Mouse (Mus musculus) MEL (cell line): ENCODE data around the gene Ppfia1. TPM values are rescaled to one million over a fixed set of nuclear protein-coding genes. Genes with fewer than 3 reads are reported as not detected.

Experiments
- DNase-seq: peaks from one replicate; pipeline ENCODE4 v3.0.0; 2011; ENCODE audit warnings: low read depth, low spot score
- H3K27ac ChIP-seq: 2 replicates; pipeline ENCODE4 v1.5.1; 2012; ENCODE audit warnings: low read depth, mild to moderate bottlenecking, control low read depth, low read length, moderate library complexity; ENCODE audit not compliant: control insufficient read depth
- H3K27me3 ChIP-seq, 2 experiments: fragments of 150-350 bp in 1 of 2; sonication (generic) in 1 of 2; 2 replicates each; pipeline ENCODE4 v1.6.1; 2012; ENCODE audit warnings: low read length in 2 of 2, mild to moderate bottlenecking in 2 of 2, improper control_type of control experiment in 1 of 2, moderate library complexity in 1 of 2; ENCODE audit not compliant: insufficient read depth in 2 of 2, control insufficient read depth in 1 of 2
- H3K36me3 ChIP-seq, 2 experiments: 2 replicates each; pipeline ENCODE4 v1.6.1; 2012 to 2014; ENCODE audit warnings: low read length in 2 of 2, improper control_type of control experiment in 1 of 2, inconsistent platforms in 1 of 2, mild to moderate bottlenecking in 1 of 2; ENCODE audit not compliant: insufficient read depth in 2 of 2, control insufficient read depth in 1 of 2
- H3K4me1 ChIP-seq, 2 experiments: fragments of 150-350 bp in 1 of 2; sonication (generic) in 1 of 2; 2 replicates each; pipeline ENCODE4 v1.6.1; 2012; ENCODE audit warnings: low read length in 2 of 2, improper control_type of control experiment in 1 of 2, mild to moderate bottlenecking in 1 of 2; ENCODE audit not compliant: insufficient read depth in 2 of 2, control insufficient read depth in 1 of 2
- H3K4me3 ChIP-seq, 2 experiments: fragments of 150-350 bp in 1 of 2; sonication (generic) in 1 of 2; 2 replicates each; pipeline ENCODE4 v1.5.1; 2012; ENCODE audit warnings: low read depth in 2 of 2, low read length in 2 of 2, mild to moderate bottlenecking in 2 of 2, moderate library complexity in 2 of 2, control low read depth in 1 of 2, improper control_type of control experiment in 1 of 2; ENCODE audit not compliant: control insufficient read depth in 1 of 2, insufficient read depth in 1 of 2
- H3K79me2 ChIP-seq: 2 replicates; pipeline ENCODE4 v1.6.1; 2012; ENCODE audit warnings: mild to moderate bottlenecking, low read length, moderate library complexity; ENCODE audit not compliant: control insufficient read depth, poor library complexity, insufficient read depth
- H3K9ac ChIP-seq: 2 replicates; pipeline ENCODE4 v1.6.1; 2012; ENCODE audit warnings: low read depth, mild to moderate bottlenecking, control low read depth, low read length, moderate library complexity; ENCODE audit not compliant: control insufficient read depth, poor library complexity, severe bottlenecking
- H3K9me3 ChIP-seq: fragments of 150-350 bp; sonication (generic); replicated peaks from 2 replicates; pipeline ENCODE4 v1.6.1; 2012; ENCODE audit warnings: mild to moderate bottlenecking, low read length, improper control_type of control experiment, moderate library complexity; ENCODE audit not compliant: insufficient read depth
- CHD1 ChIP-seq: IDR thresholded peaks from 2 replicates; pipeline ENCODE4 v1.6.1; 2012; ENCODE audit warnings: low read depth, mild to moderate bottlenecking, inconsistent platforms, low read length, improper control_type of control experiment
- CTCF ChIP-seq, 3 experiments: IDR thresholded peaks in 2 of 3; conservative IDR thresholded peaks in 1 of 3; 2 replicates each; pipeline ENCODE4 v1.5.1; 2011 to 2012; ENCODE audit warnings: low read length in 3 of 3, low read depth in 2 of 3, mild to moderate bottlenecking in 2 of 3, improper control_type of control experiment in 1 of 3, inconsistent platforms in 1 of 3, mixed read lengths in 1 of 3, moderate library complexity in 1 of 3; ENCODE audit not compliant: control insufficient read depth in 1 of 3, insufficient read depth in 1 of 3, poor library complexity in 1 of 3, severe bottlenecking in 1 of 3
- EP300 ChIP-seq, 2 experiments: IDR thresholded peaks; 2 replicates each; pipeline ENCODE4 v1.6.1; 2011; ENCODE audit warnings: improper control_type of control experiment in 2 of 2, low read length in 2 of 2, low read depth in 1 of 2, mild to moderate bottlenecking in 1 of 2
- ETS1 ChIP-seq: IDR thresholded peaks from 2 replicates; pipeline ENCODE4 v1.6.1; 2012; ENCODE audit warnings: low read depth, mild to moderate bottlenecking, inconsistent platforms, low read length, improper control_type of control experiment, moderate library complexity
- MAX ChIP-seq: IDR thresholded peaks from 2 replicates; pipeline ENCODE4 v1.6.1; 2011; ENCODE audit warnings: low read length, improper control_type of control experiment
- MAZ ChIP-seq: IDR thresholded peaks from 2 replicates; pipeline ENCODE4 v1.6.1; 2012; ENCODE audit warnings: low read depth, mild to moderate bottlenecking, inconsistent platforms, low read length, improper control_type of control experiment
- POLR2A ChIP-seq, 2 experiments: IDR thresholded peaks; 2 replicates each; pipeline ENCODE4 v1.6.1; 2011 to 2012; ENCODE audit warnings: low read length in 2 of 2, mild to moderate bottlenecking in 2 of 2, control low read depth in 1 of 2, improper control_type of control experiment in 1 of 2, low read depth in 1 of 2, moderate library complexity in 1 of 2; ENCODE audit not compliant: control insufficient read depth in 1 of 2, insufficient read depth in 1 of 2, poor library complexity in 1 of 2
- POLR2AphosphoS5 ChIP-seq: IDR thresholded peaks from 2 replicates; pipeline ENCODE4 v1.6.1; 2012; ENCODE audit warnings: low read depth, borderline replicate concordance, mild to moderate bottlenecking, inconsistent platforms, low read length, moderate library complexity, mixed read lengths
- RCOR1 ChIP-seq: IDR thresholded peaks from 2 replicates; pipeline ENCODE4 v1.6.1; 2012; ENCODE audit warnings: low read depth, mild to moderate bottlenecking, inconsistent platforms, low read length, improper control_type of control experiment
- SIN3A ChIP-seq: IDR thresholded peaks from 2 replicates; pipeline ENCODE4 v1.6.1; 2012; ENCODE audit warnings: low read length, improper control_type of control experiment, inconsistent platforms
- SMC3 ChIP-seq: IDR thresholded peaks from 2 replicates; pipeline ENCODE4 v1.6.1; 2011; ENCODE audit warnings: low read depth, low read length, improper control_type of control experiment
- TAL1 ChIP-seq: IDR thresholded peaks from 2 replicates; pipeline ENCODE4 v1.6.1; 2012; ENCODE audit warnings: mild to moderate bottlenecking, inconsistent platforms, low read length, moderate library complexity, mixed read lengths
- TBP ChIP-seq: IDR thresholded peaks from 2 replicates; pipeline ENCODE4 v1.8.0; 2011; ENCODE audit warnings: low read depth, low read length, improper control_type of control experiment
- UBTF ChIP-seq: IDR thresholded peaks from 2 replicates; pipeline ENCODE4 v1.6.1; 2012; ENCODE audit warnings: low read depth, mild to moderate bottlenecking, inconsistent platforms, low read length, improper control_type of control experiment, moderate library complexity, borderline replicate concordance; ENCODE audit not compliant: insufficient read depth
- USF1 ChIP-seq: IDR thresholded peaks from 2 replicates; pipeline ENCODE4 v1.6.1; 2014; ENCODE audit warnings: low read depth, mild to moderate bottlenecking, inconsistent platforms, low read length, improper control_type of control experiment, moderate library complexity
- ZKSCAN1 ChIP-seq: IDR thresholded peaks from 2 replicates; pipeline ENCODE4 v1.6.1; 2012; ENCODE audit warnings: low read depth, mild to moderate bottlenecking, inconsistent platforms, low read length, improper control_type of control experiment, moderate library complexity
- polyA plus RNA-seq, 2 experiments: library from polyadenylated mRNA; stranded (reverse) in 1 of 2; unstranded in 1 of 2; fragments of >175 nt in 1 of 2; fragments of >200 nt in 1 of 2; gene quantifications; 2 replicates each; pipeline versions ENCODE4 v1.2.1 to v1.2.4; 2012; ENCODE audit warnings: low replicate concordance in 2 of 2, low read depth in 1 of 2; ENCODE audit not compliant: insufficient read length in 2 of 2, insufficient read depth in 1 of 2, missing spikeins in 1 of 2
- total RNA-seq: library from RNA; depleted of rRNA; stranded (reverse); fragments of 300-350 nt; gene quantifications from 2 replicates; pipeline ENCODE4 v1.2.3, GENCODE M21; 2012

Gene Ppfia1
- total and polyA plus RNA-seq, 3 experiments, result 38.5 to 53.1 TPM; not detected in 1

DNA sequence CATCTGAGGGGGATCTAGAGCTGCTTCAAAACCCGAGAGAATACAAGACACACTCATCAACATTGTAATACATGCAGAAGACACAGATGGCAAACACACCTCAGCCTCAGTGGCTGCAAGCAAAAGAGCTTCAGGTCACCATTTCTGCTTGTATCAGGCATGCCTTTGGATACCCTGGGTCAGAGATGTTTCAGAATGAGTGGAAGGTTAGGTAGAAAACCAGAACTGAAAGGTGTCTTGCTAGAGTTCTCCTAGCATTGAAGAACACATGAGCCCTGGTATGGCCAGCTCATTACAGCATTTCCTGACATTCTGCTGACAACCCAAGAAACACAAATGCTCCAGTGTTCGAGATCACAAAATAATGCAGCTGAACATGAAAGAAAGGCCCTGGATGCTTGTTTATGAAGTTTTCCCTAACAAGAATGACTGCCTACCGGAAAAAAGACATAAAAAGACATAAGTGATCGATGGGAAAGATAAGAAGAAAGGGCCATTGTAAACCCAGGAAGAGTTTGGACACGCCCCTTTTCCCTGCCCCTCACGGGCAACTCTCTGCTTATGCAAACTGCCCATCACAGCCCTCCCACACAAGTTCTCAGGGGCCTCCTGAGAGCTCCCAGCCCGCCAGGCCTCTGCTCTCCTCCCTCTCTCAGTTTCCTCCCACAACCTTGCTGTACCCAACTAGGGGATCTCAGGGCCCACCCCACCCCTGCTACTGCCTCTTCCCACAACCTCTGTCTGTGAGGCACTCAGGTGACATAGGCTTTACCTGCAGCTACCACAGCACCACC is 21.7 kb downstream of the Ppfia1 start:
- H3K27ac ChIP-seq, result no peak overlapping the region
- no peak for DNase-seq
- H3K27me3 ChIP-seq, result no peaks in the 10 kb centered on the region
- no peaks in the 10 kb centered on the region for H3K9me3 ChIP-seq
- no peak overlapping the region for H3K4me3 ChIP-seq
- TF ChIP-seq POLR2A (IDR thresholded peaks at IDR 0.05; ENCODE audit: control insufficient read depth in 1 of 2, insufficient read depth in 1 of 2, low read depth in 1 of 2, low read length in 2 of 2, poor library complexity in 1 of 2), result no peak
- TF ChIP-seq SIN3A, result no peak
- no peak for TF ChIP-seq SMC3
- TF ChIP-seq RCOR1, result no peak
- no peak for TF ChIP-seq CTCF (IDR thresholded peaks at IDR 0.05 in 2 of 3, conservative IDR thresholded peaks at IDR 0.05 in 1 of 3; ENCODE audit: control insufficient read depth in 1 of 3, insufficient read depth in 1 of 3, low read depth in 2 of 3, low read length in 3 of 3, poor library complexity in 1 of 3, severe bottlenecking in 1 of 3)
- TF ChIP-seq CHD1, result no peak
- TF ChIP-seq UBTF, result no peak
- no peak for TF ChIP-seq EP300 (IDR thresholded peaks at IDR 0.05; ENCODE audit: low read depth in 1 of 2, low read length in 2 of 2)
- TF ChIP-seq POLR2AphosphoS5, result no peak
- TF ChIP-seq MAZ, result no peak
- no peak for TF ChIP-seq MAX
- TF ChIP-seq TAL1, result no peak
- H3K36me3 ChIP-seq, result peaks cover 0 to 14% of the 10 kb centered on the region in 2 experiments; a peak in 3 of 4 replicates
- peaks cover 10 to 16% of the 10 kb centered on the region in 2 experiments for H3K4me1 ChIP-seq
- H3K79me2 ChIP-seq, result peaks cover 48% of the 10 kb centered on the region
- no peak overlapping the region for H3K9ac ChIP-seq

DNA sequence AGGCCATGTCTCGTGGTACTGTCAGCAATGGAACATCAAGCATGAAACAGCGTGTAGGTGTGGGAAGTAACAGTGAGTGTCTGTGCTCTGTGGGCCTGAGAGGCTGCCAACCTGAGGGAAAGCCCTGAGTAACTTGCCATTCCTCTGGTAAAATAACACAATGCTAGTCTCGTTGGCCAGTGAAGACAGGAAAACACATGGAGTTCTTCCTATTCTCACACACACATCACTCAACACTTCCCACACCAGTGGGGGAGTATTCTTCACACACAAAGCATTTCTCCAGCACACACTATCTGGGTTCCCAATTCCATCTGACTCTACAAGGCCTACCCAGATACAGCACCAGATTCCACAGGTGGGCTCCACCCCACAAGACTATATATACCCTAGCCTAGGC is 23.7 kb downstream of the Ppfia1 start:
- Histone ChIP-seq H3K79me2 (peaks cover 45% of the 10 kb centered on the region), H3K4me3 (no peak overlapping the region), H3K36me3 (peaks cover 0 to 20% of the 10 kb centered on the region in 2 experiments; a peak in 3 of 4 replicates), H3K27ac (no peak overlapping the region), H3K27me3 (no peaks in the 10 kb centered on the region), H3K9me3 (no peaks in the 10 kb centered on the region), H3K9ac (no peak overlapping the region), H3K4me1 (peaks cover 7 to 22% of the 10 kb centered on the region in 2 experiments; a peak in 3 of 4 replicates)
- TF ChIP-seq TBP (no peak), MAX (no peak), EP300 (IDR thresholded peaks at IDR 0.05; ENCODE audit: low read depth in 1 of 2, low read length in 2 of 2) (no peak), CTCF (IDR thresholded peaks at IDR 0.05 in 2 of 3, conservative IDR thresholded peaks at IDR 0.05 in 1 of 3; ENCODE audit: control insufficient read depth in 1 of 3, insufficient read depth in 1 of 3, low read depth in 2 of 3, low read length in 3 of 3, poor library complexity in 1 of 3, severe bottlenecking in 1 of 3) (no peak), ETS1 (no peak), USF1 (no peak), ZKSCAN1 (no peak)
- DNase-seq, result no peak
